Mouse (Mus musculus): ENCODE results near the gene Slc6a17.

Gene Slc6a17

GRCm38 (mm10) chr3:107517631-107518108 lies at the start of gene Slc6a17:
Slc6a17 (minus strand) TSS chr3:107518018.
- no peak for DNase-seq (ENCODE audit: low spot score in 2 of 2)

GRCm38 (mm10) chr3:107565331-107565730 lies 47.5 kb upstream of the Slc6a17 start:
- no peak for DNase-seq (ENCODE audit: low spot score in 2 of 2)

DNA sequence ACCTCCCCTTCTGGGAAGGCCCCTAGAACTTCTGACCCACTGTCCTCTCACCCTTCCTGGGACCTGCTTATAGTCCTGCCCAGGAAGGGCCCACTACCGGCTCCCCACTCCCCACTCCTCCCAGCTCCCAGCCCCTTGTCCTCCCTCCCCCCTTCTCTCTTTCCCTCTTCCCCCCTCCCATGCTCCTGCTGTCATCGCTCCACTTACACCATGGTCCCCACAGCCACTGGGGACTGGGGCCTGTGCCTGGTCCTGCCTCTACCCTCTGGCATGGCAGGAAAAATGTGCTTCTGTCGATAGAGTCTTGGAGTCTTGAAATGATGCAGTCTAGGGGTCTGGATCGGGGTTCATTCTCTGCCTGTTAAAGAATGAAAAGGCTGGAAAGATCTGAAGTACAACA lies 46.1 kb upstream of the Slc6a17 start:
- DNase-seq (ENCODE audit: low spot score in 2 of 2) = no peak

DNA sequence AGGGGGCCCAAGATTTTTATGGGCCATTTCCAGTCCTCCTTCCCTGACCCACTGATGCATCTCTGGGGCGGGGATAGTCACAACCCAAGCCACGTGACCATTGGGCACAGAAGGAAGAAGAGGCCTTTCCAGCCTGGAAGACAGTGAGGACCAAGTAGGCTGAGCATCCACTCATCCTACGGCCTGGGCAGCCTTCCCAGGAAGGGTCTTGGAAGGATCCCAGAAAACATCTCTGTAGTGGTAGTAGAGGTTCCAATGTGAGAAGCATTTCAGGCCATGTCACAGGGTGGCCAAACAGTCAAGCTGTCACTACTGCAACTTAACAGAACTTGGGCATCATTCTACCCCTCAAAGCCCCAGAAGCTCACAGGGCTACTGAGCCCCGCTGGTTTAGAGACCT lies 44.8 kb upstream of the Slc6a17 start:
- DNase-seq (ENCODE audit: low spot score in 2 of 2) = no peak

- DNase-seq (ENCODE audit: low spot score in 2 of 2) = no peak
Observed at GRCm38 (mm10) chr3:107562104-107562503, 44.3 kb upstream of the Slc6a17 start.

DNA sequence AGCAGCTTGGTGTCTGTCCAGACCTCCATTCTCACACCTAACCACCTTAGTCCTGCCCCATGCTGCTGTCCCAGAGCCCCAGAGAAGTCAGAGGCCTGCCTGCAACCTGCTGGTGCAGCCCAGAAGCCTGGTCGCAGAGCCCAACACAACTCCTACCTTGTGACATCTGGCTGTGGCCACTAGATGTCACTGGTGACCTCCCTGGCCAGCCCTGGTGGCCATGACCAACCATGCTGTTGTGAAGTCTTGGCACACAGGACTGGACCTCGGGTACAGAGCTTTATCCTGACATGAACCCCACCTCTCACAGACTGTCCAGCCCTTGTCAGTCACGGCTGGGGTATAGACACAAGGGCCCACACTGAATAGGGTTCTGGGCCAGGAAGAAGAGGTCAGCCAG lies 41.4 kb upstream of the Slc6a17 start:
- DNase-seq (ENCODE audit: low spot score in 2 of 2) = peak in 1 of 2 experiments; percentile 13

DNA sequence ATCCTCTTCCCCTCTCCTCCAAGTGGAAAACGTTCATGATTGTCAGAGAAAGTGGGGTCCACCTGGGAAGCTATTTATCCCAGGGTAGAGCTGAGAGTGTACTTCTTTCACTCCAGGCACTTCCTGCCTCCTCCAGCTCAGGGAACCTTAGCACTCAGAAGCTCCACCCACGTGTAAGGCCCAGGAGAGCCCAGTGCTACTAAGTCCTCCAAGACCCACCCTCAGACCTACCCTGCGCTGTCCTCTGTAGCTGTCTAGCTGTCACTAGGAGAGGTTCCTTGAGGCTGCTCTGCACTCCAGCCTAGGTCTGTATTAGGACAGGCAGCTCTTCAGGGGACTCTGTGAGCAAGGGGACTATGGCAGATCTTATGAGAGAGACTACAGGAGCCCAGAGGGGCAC lies 40.9 kb upstream of the Slc6a17 start:
- no peak for DNase-seq (ENCODE audit: low spot score in 2 of 2)

GRCm38 (mm10) chr3:107554842-107555241 lies 37.0 kb upstream of the Slc6a17 start, which contains the start of gene Ubl4b:
Ubl4b (minus strand) TSS chr3:107555073.
- DNase-seq (ENCODE audit: low spot score in 2 of 2) = no peak

GRCm38 (mm10) chr3:107550409-107551049 lies 32.7 kb upstream of the Slc6a17 start:
- peak in 1 of 2 experiments; percentile 21 for DNase-seq (ENCODE audit: low spot score in 2 of 2)

DNA sequence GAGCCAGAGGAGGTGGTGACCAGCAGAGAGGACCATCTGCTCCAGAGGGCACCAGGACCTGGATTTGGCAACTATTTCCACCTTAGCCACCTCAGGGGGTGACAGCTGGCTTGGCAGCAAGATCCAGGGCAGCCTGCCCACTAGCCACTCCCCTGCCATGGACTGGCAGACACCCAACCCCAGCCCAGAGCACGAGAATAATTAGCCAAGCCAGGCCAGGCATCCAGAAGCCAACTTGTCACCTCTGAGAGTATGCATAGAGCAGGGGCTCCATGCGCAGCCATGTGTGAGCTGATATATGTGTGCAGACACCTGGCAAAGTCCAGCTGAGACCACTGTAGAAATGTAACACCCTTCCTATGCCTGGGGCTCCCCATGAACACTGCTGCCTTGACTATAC lies 29.1 kb upstream of the Slc6a17 start:
- DNase-seq (ENCODE audit: low spot score in 2 of 2) = no peak

DNA sequence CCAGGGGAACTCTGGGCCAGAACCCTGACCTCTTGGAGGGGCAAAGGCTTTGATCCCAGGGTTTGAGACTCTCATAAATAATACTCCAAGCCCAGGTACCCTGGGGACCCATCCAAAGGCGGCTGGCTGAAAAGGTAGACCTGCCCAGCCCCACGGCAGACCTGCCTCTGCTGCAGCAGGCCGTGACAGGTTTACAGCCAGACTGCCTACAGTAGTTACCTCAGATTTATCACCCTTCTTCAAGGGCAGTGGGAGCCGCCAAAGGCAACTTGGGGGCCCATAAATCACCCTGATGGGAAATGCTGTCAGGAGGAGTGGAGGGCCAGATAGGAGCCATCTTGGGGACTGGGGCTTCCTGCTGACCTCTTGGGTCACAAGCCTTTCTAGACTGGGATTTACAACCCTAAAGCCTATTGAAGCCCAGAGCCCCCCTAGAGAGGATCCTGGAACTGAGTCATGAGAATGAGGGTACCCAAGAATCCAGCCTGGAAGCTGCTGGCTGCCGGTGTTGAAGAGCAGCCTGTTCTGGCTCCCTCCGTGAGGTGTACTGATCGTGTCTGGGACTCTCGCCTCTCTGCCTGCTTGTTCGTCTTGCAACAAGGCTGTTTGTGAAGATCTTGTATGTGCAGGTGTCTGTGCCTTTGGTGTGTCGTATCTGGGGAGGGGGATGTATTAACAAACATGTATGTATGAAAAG lies 28.0 kb upstream of the Slc6a17 start:
- DNase-seq (ENCODE audit: low spot score in 2 of 2) = no peak

DNA sequence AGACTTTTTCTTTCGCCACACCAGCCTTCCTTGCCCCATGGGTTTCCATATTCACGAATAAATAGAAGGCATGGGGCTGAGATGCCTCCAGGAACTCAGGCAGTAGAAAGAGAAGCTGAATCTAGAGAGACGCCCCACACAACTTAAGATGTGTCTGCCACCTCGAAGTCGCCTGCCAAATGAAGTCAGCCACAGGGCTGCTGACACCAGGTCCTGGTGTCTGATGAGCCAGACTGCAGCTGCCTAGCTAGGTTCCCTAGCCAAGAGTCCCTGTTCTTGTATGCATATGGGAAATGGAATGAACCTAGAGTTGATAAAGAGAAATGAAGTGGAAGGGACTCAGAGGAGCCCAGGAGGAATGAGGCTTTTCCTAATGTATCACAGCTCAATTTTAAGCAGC lies 27.5 kb upstream of the Slc6a17 start:
- DNase-seq (ENCODE audit: low spot score in 2 of 2) = no peak

DNA sequence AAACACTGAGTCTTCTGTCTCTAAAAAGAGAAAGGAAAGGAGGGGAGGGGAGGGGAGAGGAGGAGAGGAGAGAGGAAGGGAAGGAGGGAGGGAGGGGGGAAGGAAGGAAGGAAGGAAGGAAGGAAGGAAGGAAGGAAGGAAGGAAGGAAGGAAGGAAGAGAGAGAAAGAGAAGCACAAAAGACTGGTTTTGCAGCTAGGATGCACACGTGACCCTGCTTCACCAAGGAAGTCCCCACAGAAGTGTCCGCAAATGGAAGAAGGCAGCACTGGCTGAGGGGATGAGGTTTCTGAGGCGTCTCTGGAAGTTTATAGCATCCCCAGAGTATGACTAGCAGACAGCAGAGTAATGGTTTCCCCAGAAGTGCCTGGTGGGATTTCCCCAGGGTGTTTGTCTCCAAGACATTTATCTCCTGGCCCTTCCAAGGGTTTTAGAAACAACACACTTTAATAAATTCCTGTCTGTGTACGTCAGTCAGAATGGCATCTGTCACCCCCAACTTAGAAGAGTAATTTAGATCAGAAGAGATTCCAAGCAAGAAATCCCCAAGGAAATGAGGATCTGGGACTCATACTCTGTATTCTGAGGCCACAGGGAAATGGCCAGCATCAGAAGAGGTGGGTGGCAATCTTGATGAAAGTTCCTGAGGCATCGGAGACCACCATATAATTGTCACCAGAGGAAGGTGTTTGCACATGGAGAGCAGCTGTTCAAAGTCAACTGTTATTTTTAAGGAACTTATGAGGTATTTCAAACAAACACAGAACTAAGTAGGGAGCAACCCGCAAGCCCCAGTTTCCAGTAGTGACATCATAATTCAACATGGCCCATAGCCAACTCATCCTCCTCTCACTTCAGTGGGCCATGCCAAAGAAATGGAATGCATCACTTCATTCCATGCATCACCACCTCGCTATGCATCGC lies 25.6 kb upstream of the Slc6a17 start:
- no peak for DNase-seq (ENCODE audit: low spot score in 2 of 2)

DNA sequence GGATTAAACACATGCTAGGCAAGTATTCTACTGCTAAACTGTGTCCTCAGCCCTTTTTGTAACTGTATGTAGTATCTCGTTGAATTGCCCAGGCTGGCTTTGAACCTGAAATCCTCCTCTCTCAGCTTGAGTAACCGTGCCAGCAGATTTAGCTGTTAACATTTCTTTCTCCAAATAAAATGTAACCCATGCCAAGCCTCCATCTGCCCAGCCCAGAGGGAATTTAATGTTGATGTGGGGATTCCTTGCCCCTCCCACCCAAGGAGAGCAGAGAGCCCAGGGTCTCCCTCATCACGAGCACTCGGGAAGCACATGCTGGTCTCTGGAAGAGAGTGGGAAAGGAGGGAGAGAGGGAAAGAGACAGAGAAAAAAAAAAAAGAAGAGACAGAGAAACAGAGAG lies 24.8 kb upstream of the Slc6a17 start:
- DNase-seq (ENCODE audit: low spot score in 2 of 2) = no peak

DNA sequence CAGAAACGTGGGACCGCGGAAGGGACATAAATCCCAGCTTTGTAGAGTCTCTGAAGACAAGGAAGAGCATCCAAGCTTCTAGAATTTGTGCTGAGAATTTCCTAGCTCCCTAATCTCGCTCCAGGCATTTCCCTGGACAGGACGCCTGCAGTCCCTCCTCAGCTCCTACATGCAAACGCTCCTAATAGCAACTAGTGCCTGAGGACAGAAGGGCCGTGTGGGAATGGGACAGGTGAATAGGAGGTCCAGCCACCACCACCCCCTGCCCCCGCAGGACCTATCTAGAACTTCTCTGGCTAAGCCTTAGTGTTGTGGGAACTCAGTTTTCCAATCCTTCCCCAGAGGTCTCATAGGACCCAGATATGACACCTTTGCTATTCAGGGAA lies 19.7 kb upstream of the Slc6a17 start:
- no peak for DNase-seq (ENCODE audit: low spot score in 2 of 2)

- no peak for DNase-seq (ENCODE audit: low spot score in 2 of 2)
Observed at GRCm38 (mm10) chr3:107536810-107537503, 19.1 kb upstream of the Slc6a17 start.

DNA sequence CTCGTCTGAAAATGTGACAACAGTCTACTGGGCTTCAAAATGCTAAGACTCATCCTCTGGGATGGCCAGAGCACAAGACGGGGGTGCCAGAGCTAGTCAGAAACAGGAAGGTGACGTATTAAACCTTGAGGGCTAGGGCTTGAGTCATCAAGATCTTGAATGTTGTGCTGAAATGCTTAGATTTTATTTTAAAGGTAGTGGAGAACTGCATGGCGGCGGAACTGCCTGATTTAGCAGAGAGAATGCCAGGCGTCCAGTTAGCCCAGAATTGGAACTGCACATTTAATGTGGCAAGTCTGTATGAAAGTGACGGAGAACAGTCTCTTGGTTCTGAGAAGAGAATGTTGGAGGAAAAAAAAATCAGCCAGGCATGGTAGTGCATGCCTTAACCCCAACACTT lies 17.1 kb upstream of the Slc6a17 start:
- no peak for DNase-seq (ENCODE audit: low spot score in 2 of 2)

DNA sequence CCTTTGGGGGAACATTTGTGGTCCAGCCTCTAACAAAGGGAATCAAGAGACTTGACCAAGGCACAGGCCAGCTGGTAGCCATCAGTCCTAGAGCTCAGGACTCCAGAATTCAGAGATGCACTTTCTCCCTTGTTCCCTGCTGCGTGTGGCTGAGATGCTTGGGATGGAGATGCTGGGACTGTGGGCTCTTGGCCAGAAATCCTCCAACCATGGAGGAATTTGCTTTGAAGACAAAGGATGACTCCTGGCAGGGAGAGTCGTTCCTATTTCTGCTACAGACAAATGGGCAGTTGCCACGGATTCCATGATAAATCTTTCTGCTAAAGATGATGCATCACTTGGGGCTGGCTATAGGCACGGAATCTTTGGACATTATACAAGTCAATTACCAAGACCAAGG lies 15.7 kb upstream of the Slc6a17 start:
- no peak for DNase-seq (ENCODE audit: low spot score in 2 of 2)

GRCm38 (mm10) chr3:107530581-107530980 lies 12.8 kb upstream of the Slc6a17 start:
- DNase-seq (ENCODE audit: low spot score in 2 of 2) = no peak

DNA sequence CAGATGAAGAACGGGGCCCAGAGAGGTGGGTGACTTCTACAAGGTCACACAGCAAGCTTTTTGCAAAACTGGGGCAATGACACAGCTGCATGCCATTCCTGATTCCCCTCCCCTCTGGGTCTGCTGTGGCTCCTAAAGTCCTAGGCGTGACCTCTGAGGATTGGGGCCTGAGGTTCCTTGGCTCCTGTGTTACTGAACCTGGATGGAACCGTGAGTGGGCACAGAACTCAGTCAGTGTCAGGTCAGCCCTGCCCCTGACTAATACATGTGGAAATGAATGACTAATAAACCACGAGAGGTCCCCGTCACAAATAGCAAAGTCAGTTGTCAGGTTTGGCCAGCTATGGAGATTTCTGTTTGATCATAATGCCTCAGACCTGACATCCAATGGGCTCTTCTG lies 11.4 kb upstream of the Slc6a17 start:
- no peak for DNase-seq (ENCODE audit: low spot score in 2 of 2)

GRCm38 (mm10) chr3:107528401-107529118 lies 10.7 kb upstream of the Slc6a17 start:
- DNase-seq (ENCODE audit: low spot score in 2 of 2) = no peak

Data from spleen, postnatal 14 days (tissue).